Mouse (Mus musculus) cerebellum, adult 2 months (tissue): ENCODE data around the gene Chrnd.

Source experiments
- CTCF ChIP-seq: fragments of 200-500 bp; IDR thresholded peaks from 2 replicates; pipeline ENCODE4 v1.5.1; 2011; ENCODE audit warnings: low read depth, mild to moderate bottlenecking, control low read depth, low read length, moderate library complexity, borderline replicate concordance; ENCODE audit not compliant: insufficient read depth
- POLR2A ChIP-seq: fragments of 200-500 bp; IDR thresholded peaks from 2 replicates; pipeline ENCODE4 v1.6.1; 2011; ENCODE audit warnings: low read length, control low read depth, borderline replicate concordance; ENCODE audit not compliant: insufficient read depth

DNA sequence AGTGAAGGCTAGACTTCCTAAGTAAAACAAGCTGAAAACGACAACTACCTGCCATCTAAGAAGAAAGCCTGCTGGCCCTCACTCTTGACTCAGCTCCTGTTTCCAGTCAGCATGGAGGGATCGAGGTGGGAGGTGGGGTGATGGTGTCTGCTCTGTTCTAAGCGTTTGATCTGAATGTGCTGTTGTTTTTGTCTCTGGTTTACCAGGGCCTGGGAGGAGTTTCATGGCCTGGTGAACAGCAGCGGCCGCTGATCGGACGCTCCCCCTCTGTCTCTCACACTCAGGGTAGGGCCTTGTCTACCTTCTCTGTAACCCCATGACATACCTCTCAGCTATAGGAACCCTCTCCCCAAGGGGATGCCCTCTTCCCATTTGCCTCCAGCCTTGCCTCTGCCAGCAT, 41.8 kb downstream of the Chrnd start:
- TF ChIP-seq CTCF: no peak
- no peak for TF ChIP-seq POLR2A
